Mouse (Mus musculus): ENCODE measurements at regions not wholly inside any gene's neighbourhood (a gene's known extent, or its start where the extent isn't known, plus 50 kb on each side); places are given as distances from the start of the nearest gene placed in this dataset.

DNA sequence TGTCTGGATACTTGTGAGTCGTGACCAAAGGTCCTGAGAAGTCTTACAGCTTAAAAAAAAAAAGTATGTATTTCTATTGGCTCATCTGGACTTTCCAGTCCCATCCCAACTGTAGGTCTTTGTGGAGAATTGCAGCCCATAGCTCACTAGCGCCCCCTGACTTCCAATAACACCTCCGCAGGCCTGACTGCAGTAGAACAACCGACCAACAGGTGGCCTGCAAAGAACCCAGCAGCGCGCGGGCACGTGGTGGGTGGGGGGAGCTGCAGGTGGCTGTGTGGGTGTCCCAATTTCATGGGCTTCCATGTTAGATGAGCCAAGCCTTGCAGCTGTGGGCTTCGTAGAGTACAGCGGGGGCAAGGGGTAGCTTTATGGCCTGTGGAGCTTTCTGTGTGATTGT, 178.7 kb upstream of the Spdye4c start:
- Histone ChIP-seq H3K9me3 (ENCODE audit: low read length) (no peaks in the 10 kb centered on the region), H3K4me1 (replicated peaks; ENCODE audit: low read depth, low read length) (peaks cover 17% of the 10 kb centered on the region), H3K36me3 (ENCODE audit: insufficient read depth, low read length) (no peaks in the 10 kb centered on the region), H3K4me3 (replicated peaks; ENCODE audit: low read length) (no peak overlapping the region; the same call in 1 of the 2 replicates), H3K27me3 (ENCODE audit: insufficient read depth, low read length) (peaks cover 18% of the 10 kb centered on the region)
- TF ChIP-seq POU5F1 (IDR thresholded peaks at IDR 0.05; ENCODE audit: borderline replicate concordance, low read length) (no peak), CTCF (conservative IDR thresholded peaks at IDR 0.05; ENCODE audit: low read length) (peak; percentile 95), NANOG (IDR thresholded peaks at IDR 0.05; ENCODE audit: borderline replicate concordance, low read length) (no peak)

DNA sequence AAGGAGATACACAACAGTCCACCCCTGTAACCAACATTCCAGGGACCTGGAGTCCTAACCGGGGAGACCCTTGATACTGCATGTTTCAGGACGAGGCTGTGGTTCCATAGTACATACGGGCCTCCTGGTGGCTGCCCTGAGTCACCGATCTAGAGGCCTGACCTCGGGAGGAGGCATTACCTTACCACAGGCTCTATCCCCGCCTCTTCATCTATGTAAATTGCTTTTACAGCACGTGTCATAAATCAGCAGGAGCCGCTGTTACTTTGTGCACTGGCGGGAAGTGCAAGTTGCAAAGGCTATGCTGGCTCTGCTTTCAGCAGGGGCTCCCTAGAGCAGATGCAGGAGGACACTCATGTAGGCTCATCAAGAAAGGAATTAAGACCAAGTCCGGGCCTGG, 178.0 kb upstream of the Spdye4c start:
- no peaks in the 10 kb centered on the region for H3K36me3 ChIP-seq (ENCODE audit: insufficient read depth, low read length)
- peaks cover 19% of the 10 kb centered on the region for H3K4me1 ChIP-seq (replicated peaks; ENCODE audit: low read depth, low read length)
- H3K9me3 ChIP-seq (ENCODE audit: low read length) = no peaks in the 10 kb centered on the region
- H3K4me3 ChIP-seq (replicated peaks; ENCODE audit: low read length) = no peak overlapping the region; the same call in 1 of the 2 replicates
- peaks cover 18% of the 10 kb centered on the region for H3K27me3 ChIP-seq (ENCODE audit: insufficient read depth, low read length)
- no peak for TF ChIP-seq POU5F1 (IDR thresholded peaks at IDR 0.05; ENCODE audit: borderline replicate concordance, low read length)
- TF ChIP-seq NANOG (IDR thresholded peaks at IDR 0.05; ENCODE audit: borderline replicate concordance, low read length) = no peak
- TF ChIP-seq CTCF (conservative IDR thresholded peaks at IDR 0.05; ENCODE audit: low read length) = no peak

- TF ChIP-seq POU5F1 (IDR thresholded peaks at IDR 0.05; ENCODE audit: borderline replicate concordance, low read length) = no peak
- no peak for TF ChIP-seq CTCF (conservative IDR thresholded peaks at IDR 0.05; ENCODE audit: low read length)
- TF ChIP-seq NANOG (IDR thresholded peaks at IDR 0.05; ENCODE audit: borderline replicate concordance, low read length) = no peak
- Histone ChIP-seq H3K27me3 (ENCODE audit: insufficient read depth, low read length) (peaks cover 18% of the 10 kb centered on the region), H3K4me3 (replicated peaks; ENCODE audit: low read length) (no peak overlapping the region), H3K9me3 (ENCODE audit: low read length) (no peaks in the 10 kb centered on the region), H3K4me1 (replicated peaks; ENCODE audit: low read depth, low read length) (peaks cover 22% of the 10 kb centered on the region), H3K36me3 (ENCODE audit: insufficient read depth, low read length) (no peaks in the 10 kb centered on the region)
Measured at GRCm38 (mm10) chr2:128414588-128415240, 176.3 kb upstream of the Spdye4c start.

- peaks cover 18% of the 10 kb centered on the region for H3K27me3 ChIP-seq (ENCODE audit: insufficient read depth, low read length)
- no peak overlapping the region for H3K4me3 ChIP-seq (replicated peaks; ENCODE audit: low read length)
- no peaks in the 10 kb centered on the region for H3K36me3 ChIP-seq (ENCODE audit: insufficient read depth, low read length)
- no peaks in the 10 kb centered on the region for H3K9me3 ChIP-seq (ENCODE audit: low read length)
- H3K4me1 ChIP-seq (replicated peaks; ENCODE audit: low read depth, low read length) = peaks cover 22% of the 10 kb centered on the region
- no peak for TF ChIP-seq POU5F1 (IDR thresholded peaks at IDR 0.05; ENCODE audit: borderline replicate concordance, low read length)
- TF ChIP-seq NANOG (IDR thresholded peaks at IDR 0.05; ENCODE audit: borderline replicate concordance, low read length) = no peak
- no peak for TF ChIP-seq CTCF (conservative IDR thresholded peaks at IDR 0.05; ENCODE audit: low read length)
Measured at GRCm38 (mm10) chr2:128416416-128416815, 174.6 kb upstream of the Spdye4c start.

DNA sequence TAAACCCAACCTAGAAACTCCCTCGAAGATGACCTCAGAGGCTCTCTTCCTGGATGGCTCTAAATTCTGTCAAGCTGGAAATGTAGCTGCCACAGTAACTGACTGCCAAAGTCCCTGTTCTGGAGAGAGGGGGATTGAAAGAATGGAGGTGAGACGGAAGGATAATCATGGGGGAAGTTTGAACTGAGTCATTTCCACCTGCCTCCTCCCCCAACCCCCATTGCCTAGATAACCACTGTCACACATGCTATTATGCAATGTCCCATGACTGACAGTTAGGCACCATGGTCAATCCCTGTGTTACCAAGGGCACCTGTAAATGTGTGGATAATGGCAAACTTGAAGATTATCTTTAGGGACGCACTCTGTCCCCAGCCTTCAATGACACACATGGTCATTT, 172.0 kb upstream of the Spdye4c start:
- Histone ChIP-seq H3K4me1 (replicated peaks; ENCODE audit: low read depth, low read length) (peaks cover 14% of the 10 kb centered on the region), H3K36me3 (ENCODE audit: insufficient read depth, low read length) (no peaks in the 10 kb centered on the region), H3K4me3 (replicated peaks; ENCODE audit: low read length) (no peak overlapping the region), H3K9me3 (ENCODE audit: low read length) (no peaks in the 10 kb centered on the region), H3K27me3 (ENCODE audit: insufficient read depth, low read length) (peaks cover 3% of the 10 kb centered on the region)
- TF ChIP-seq POU5F1 (IDR thresholded peaks at IDR 0.05; ENCODE audit: borderline replicate concordance, low read length) (no peak), CTCF (conservative IDR thresholded peaks at IDR 0.05; ENCODE audit: low read length) (no peak), NANOG (IDR thresholded peaks at IDR 0.05; ENCODE audit: borderline replicate concordance, low read length) (no peak)

- Histone ChIP-seq H3K4me1 (replicated peaks; ENCODE audit: low read depth, low read length) (peaks cover 14% of the 10 kb centered on the region), H3K4me3 (replicated peaks; ENCODE audit: low read length) (no peak overlapping the region), H3K9me3 (ENCODE audit: low read length) (no peaks in the 10 kb centered on the region), H3K36me3 (ENCODE audit: insufficient read depth, low read length) (no peaks in the 10 kb centered on the region), H3K27me3 (ENCODE audit: insufficient read depth, low read length) (no peaks in the 10 kb centered on the region; the same call in 1 of the 2 replicates)
- TF ChIP-seq NANOG (IDR thresholded peaks at IDR 0.05; ENCODE audit: borderline replicate concordance, low read length) (no peak), CTCF (conservative IDR thresholded peaks at IDR 0.05; ENCODE audit: low read length) (no peak), POU5F1 (IDR thresholded peaks at IDR 0.05; ENCODE audit: borderline replicate concordance, low read length) (no peak)
Measured at GRCm38 (mm10) chr2:128420406-128420805, 170.6 kb upstream of the Spdye4c start.

- Histone ChIP-seq H3K27me3 (ENCODE audit: insufficient read depth, low read length) (no peaks in the 10 kb centered on the region), H3K4me1 (replicated peaks; ENCODE audit: low read depth, low read length) (peaks cover 22% of the 10 kb centered on the region), H3K4me3 (replicated peaks; ENCODE audit: low read length) (no peak overlapping the region), H3K9me3 (ENCODE audit: low read length) (no peaks in the 10 kb centered on the region), H3K36me3 (ENCODE audit: insufficient read depth, low read length) (no peaks in the 10 kb centered on the region)
- TF ChIP-seq CTCF (conservative IDR thresholded peaks at IDR 0.05; ENCODE audit: low read length) (peak; percentile 86), POU5F1 (IDR thresholded peaks at IDR 0.05; ENCODE audit: borderline replicate concordance, low read length) (no peak)
Measured at GRCm38 (mm10) chr2:128422677-128423076, 168.3 kb upstream of the Spdye4c start.

DNA sequence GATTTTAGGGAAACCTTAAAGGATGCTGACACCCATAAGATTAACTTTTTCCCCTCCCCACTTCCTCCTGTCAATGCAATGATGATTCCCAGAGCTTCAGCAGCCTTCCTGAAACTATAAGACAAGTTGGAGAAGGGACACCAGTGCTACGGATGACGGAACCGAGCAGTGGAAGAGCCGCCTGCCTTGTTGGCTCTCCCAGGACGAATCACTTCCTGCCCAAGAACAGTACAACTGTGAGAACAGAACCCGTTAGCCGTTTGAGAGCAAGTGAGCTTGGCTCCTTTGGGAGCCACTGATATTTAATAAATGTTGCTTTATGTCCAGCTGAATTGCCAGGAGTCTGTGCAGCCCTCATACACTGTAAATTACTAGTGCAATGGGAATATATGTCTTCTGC, 166.8 kb upstream of the Spdye4c start:
- H3K9me3 ChIP-seq (ENCODE audit: low read length) = no peaks in the 10 kb centered on the region
- no peak overlapping the region for H3K4me3 ChIP-seq (replicated peaks; ENCODE audit: low read length)
- H3K4me1 ChIP-seq (replicated peaks; ENCODE audit: low read depth, low read length) = peaks cover 27% of the 10 kb centered on the region
- no peaks in the 10 kb centered on the region for H3K36me3 ChIP-seq (ENCODE audit: insufficient read depth, low read length)
- TF ChIP-seq NANOG (IDR thresholded peaks at IDR 0.05; ENCODE audit: borderline replicate concordance, low read length) (no peak), CTCF (conservative IDR thresholded peaks at IDR 0.05; ENCODE audit: low read length) (no peak), POU5F1 (IDR thresholded peaks at IDR 0.05; ENCODE audit: borderline replicate concordance, low read length) (no peak)
- no peaks in the 10 kb centered on the region for H3K27me3 ChIP-seq (ENCODE audit: insufficient read depth, low read length)

Measured in E14TG2a.4 (cell line).